10 mouse cellular contexts compared by ENCODE assay signal in the genomic region with DNA sequence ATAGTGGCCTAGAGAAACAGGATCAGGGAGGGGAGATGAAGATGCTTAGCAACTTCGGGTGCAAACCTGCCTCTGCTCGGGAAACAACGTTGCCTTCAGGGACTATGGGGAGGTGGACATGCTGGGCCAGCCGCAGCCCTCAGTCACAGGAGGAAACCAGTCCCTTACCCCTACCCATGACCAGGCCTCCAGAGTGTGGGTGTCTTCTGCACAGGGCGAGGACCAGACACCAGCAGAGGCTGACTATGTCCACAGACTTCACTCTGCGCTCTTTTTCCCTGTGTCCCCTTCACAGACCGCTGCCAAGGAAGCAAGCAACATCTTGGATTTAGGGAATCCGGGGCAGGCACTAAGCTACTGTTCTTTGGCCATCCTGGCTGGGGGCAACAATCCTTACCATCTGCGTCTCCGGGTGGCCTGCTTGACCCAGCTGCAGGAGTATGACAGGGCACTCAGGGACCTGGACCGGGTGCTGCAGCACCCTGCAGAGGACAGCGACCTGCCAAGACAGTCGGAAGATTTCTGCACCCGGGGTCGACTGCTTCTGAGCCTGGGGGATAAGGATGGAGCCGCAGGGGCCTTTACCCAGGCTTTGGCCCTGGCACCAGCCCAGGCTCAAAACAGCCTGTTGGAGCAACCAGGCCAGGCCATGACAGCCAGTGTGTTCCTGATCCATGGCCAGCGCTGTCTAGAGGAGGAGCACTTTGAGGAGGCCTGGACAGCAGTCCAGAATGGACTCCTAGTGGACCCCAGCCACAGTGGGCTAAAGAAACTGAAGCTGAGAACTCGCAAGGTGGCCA. TPM values are rescaled to one million over a fixed set of nuclear protein-coding genes. Genes with fewer than 3 reads are reported as not detected.
DNase-seq lines count a peak whose midpoint lies in the region; ATAC-seq lines count a peak whose summit lies in the region.
"Had no signal": no experiment of that assay in that cellular context is flagged by ENCODE, and none has a peak within 500 bp of the region (broad histone marks: within the 10 kb centered on the region; RNA-seq: fewer than 3 reads in every experiment).

No protein-coding gene starts in this region.

- no peak overlapping the region for H3K4me3 ChIP-seq in heart, embryonic 16.5 days (ENCODE audit: low read length)
- no peak overlapping the region for H3K4me3 ChIP-seq in embryonic facial prominence, embryonic 12.5 days
- no peak overlapping the region for H3K4me3 ChIP-seq in intestine, embryonic 15.5 days (replicated peaks)
- no peak overlapping the region for H3K4me3 ChIP-seq in neural tube, embryonic 12.5 days

- H3K36me3 ChIP-seq in heart, embryonic 16.5 days (ENCODE audit: control insufficient read depth, insufficient read depth), result no peaks in the 10 kb centered on the region
- no peaks in the 10 kb centered on the region for H3K36me3 ChIP-seq in embryonic facial prominence, embryonic 12.5 days
- no peaks in the 10 kb centered on the region for H3K36me3 ChIP-seq in intestine, embryonic 15.5 days
- no peaks in the 10 kb centered on the region for H3K36me3 ChIP-seq in neural tube, embryonic 12.5 days

- intact Hi-C loops in left cerebral cortex, postnatal 4 days (cut with DNase I), result loop anchor here (5.0 kb wide), 1 partner anchor 197 kb away; no protein-coding TSS in a partner anchor

- ATAC-seq in heart, embryonic 16.5 days (replicated peaks; ENCODE audit: extremely low read depth, insufficient read depth, low FRiP score), result no peak
- no peak for ATAC-seq in embryonic facial prominence, embryonic 12.5 days (ENCODE audit: insufficient number of reproducible peaks, insufficient read depth, low FRiP score, low TSS enrichment)
- peak; percentile 24; the same call in 1 of the 2 replicates for ATAC-seq in intestine, embryonic 15.5 days
- ATAC-seq in neural tube, embryonic 12.5 days (ENCODE audit: low FRiP score, low read depth), result peak; percentile 27; the same call in 1 of the 2 replicates
- ATAC-seq: Patski had no signal

- no peaks in the 10 kb centered on the region for H3K27me3 ChIP-seq in heart, embryonic 16.5 days (ENCODE audit: control insufficient read depth, insufficient read depth, low read length)
- H3K27me3 ChIP-seq in embryonic facial prominence, embryonic 12.5 days, result no peaks in the 10 kb centered on the region
- H3K27me3 ChIP-seq in intestine, embryonic 15.5 days (replicated peaks), result no peaks in the 10 kb centered on the region
- H3K27me3 ChIP-seq in neural tube, embryonic 12.5 days (replicated peaks), result 0 out of 2 replicates have a peak, but pooled peaks cover 3% of the 10 kb centered on the region

- H3K9me3 ChIP-seq in heart, embryonic 16.5 days (replicated peaks; ENCODE audit: control insufficient read depth, low read length), result no peaks in the 10 kb centered on the region
- H3K9me3 ChIP-seq in embryonic facial prominence, embryonic 12.5 days, result no peaks in the 10 kb centered on the region
- no peaks in the 10 kb centered on the region for H3K9me3 ChIP-seq in intestine, embryonic 15.5 days
- no peaks in the 10 kb centered on the region for H3K9me3 ChIP-seq in neural tube, embryonic 12.5 days

- peak overlapping the region; percentile 60 for H3K9ac ChIP-seq in heart, embryonic 16.5 days (ENCODE audit: low read length)
- H3K9ac ChIP-seq in embryonic facial prominence, embryonic 12.5 days, result peak overlapping the region; percentile 55
- H3K9ac ChIP-seq in intestine, embryonic 15.5 days, result 0 out of 2 replicates have a peak overlapping the region, but pooled peaks have one; percentile 44
- peak overlapping the region; percentile 56 for H3K9ac ChIP-seq in neural tube, embryonic 12.5 days

- no peak for DNase-seq in heart, adult 8-10 months (ENCODE audit: low spot score)
- DNase-seq in gastrocnemius, adult 18-20 months (ENCODE audit: low spot score), result no peak
- no peak for DNase-seq in left cerebral cortex, postnatal 4 days
- DNase-seq in urinary bladder, adult 18-20 months (ENCODE audit: low spot score in 2 of 2), result no peak

- peak overlapping the region; percentile 73 for H3K4me2 ChIP-seq in heart, embryonic 16.5 days (ENCODE audit: low read depth, low read length)
- peak overlapping the region; percentile 50 for H3K4me2 ChIP-seq in embryonic facial prominence, embryonic 12.5 days (replicated peaks)
- peak overlapping the region; percentile 61 for H3K4me2 ChIP-seq in intestine, embryonic 15.5 days (replicated peaks)
- peak overlapping the region; percentile 58 for H3K4me2 ChIP-seq in neural tube, embryonic 12.5 days (replicated peaks)

- H3K4me1 ChIP-seq in heart, embryonic 16.5 days (ENCODE audit: control insufficient read depth, insufficient read depth, low read length), result no peaks in the 10 kb centered on the region; the same call in 1 of the 2 replicates
- H3K4me1 ChIP-seq in embryonic facial prominence, embryonic 12.5 days, result peaks cover 7% of the 10 kb centered on the region
- H3K4me1 ChIP-seq in intestine, embryonic 15.5 days (replicated peaks), result peaks cover 7% of the 10 kb centered on the region
- peaks cover 12% of the 10 kb centered on the region for H3K4me1 ChIP-seq in neural tube, embryonic 12.5 days

- WGBS in heart, embryonic 16.5 days, result 83% methylated on average over 18 of the region's 18 CpGs
- 80% methylated on average over 18 of the region's 18 CpGs for WGBS in embryonic facial prominence, embryonic 12.5 days
- WGBS in intestine, embryonic 15.5 days, result 79% methylated on average over 18 of the region's 18 CpGs
- 83% methylated on average over 18 of the region's 18 CpGs for WGBS in neural tube, embryonic 12.5 days

- H3K27ac ChIP-seq in heart, embryonic 16.5 days (ENCODE audit: low read length), result no peak overlapping the region
- peak overlapping the region; percentile 87 for H3K27ac ChIP-seq in embryonic facial prominence, embryonic 12.5 days
- peak overlapping the region; percentile 57; the same call in 1 of the 2 replicates for H3K27ac ChIP-seq in intestine, embryonic 15.5 days
- H3K27ac ChIP-seq in neural tube, embryonic 12.5 days, result no peak overlapping the region

RNA-seq across cellular contexts. Expression of a gene that starts 4.2 kb away (rescaled TPM):
- 0.24 and 0.42 TPM in 2 replicates for polyA plus RNA-seq in heart, embryonic 16.5 days (2015; fragmentation: Nextera tagmentation; extraction: Ambion mirVana)
- total RNA-seq in heart, adult 8-10 months (2022), result under 1 TPM in 2 of 4 experiments, not detected in 2; 0.16 to 0.20 TPM
- 0.11 and 0.18 TPM in 2 replicates for polyA plus RNA-seq in embryonic facial prominence, embryonic 12.5 days (2016; fragmentation: Nextera tagmentation; extraction: Ambion mirVana)
- polyA plus RNA-seq in intestine, embryonic 15.5 days (2015; fragmentation: Nextera tagmentation; extraction: Ambion mirVana), result 0.20 and 0.34 TPM in 2 replicates
- 0.23 and 0.26 TPM in 2 replicates for polyA plus RNA-seq in neural tube, embryonic 12.5 days (2016; fragmentation: Nextera tagmentation; extraction: Ambion mirVana)
- total RNA-seq in gastrocnemius, adult 18-20 months (2021), result not detected
- total RNA-seq in left cerebral cortex, postnatal 4 days (2021), result under 1 TPM; 0.28 to 0.54 TPM
- total RNA-seq: common myeloid progenitor, adult 5-6 weeks had no signal
- polyA plus RNA-seq: Patski had no signal

RNA-seq across cellular contexts. Expression of a gene that starts 27.9 kb away (rescaled TPM):
- polyA plus RNA-seq in heart, embryonic 16.5 days (2015; fragmentation: Nextera tagmentation; extraction: Ambion mirVana), result 0.12 and 0.31 TPM in 2 replicates
- under 1 TPM in 3 of 4 experiments, not detected in 1; 0.06 to 0.34 (median 0.11) TPM for total RNA-seq in heart, adult 8-10 months (2022)
- 0.24 and 0.38 TPM in 2 replicates for polyA plus RNA-seq in embryonic facial prominence, embryonic 12.5 days (2016; fragmentation: Nextera tagmentation; extraction: Ambion mirVana)
- polyA plus RNA-seq in intestine, embryonic 15.5 days (2015; fragmentation: Nextera tagmentation; extraction: Ambion mirVana), result 0.10 TPM in 1 of 2 replicates, not detected in the other
- polyA plus RNA-seq in neural tube, embryonic 12.5 days (2016; fragmentation: Nextera tagmentation; extraction: Ambion mirVana), result 0.28 and 0.38 TPM in 2 replicates
- total RNA-seq in gastrocnemius, adult 18-20 months (2021), result under 1 TPM in 1 of 2 experiments, not detected in 1; 0.14 TPM
- total RNA-seq in left cerebral cortex, postnatal 4 days (2021), result 1 to 10 TPM; 2.4 to 2.8 TPM
- total RNA-seq: common myeloid progenitor, adult 5-6 weeks had no signal
- polyA plus RNA-seq: Patski had no signal

RNA-seq across cellular contexts. Expression of a gene that starts 33.8 kb away (rescaled TPM):
- polyA plus RNA-seq in heart, embryonic 16.5 days (2015; fragmentation: Nextera tagmentation; extraction: Ambion mirVana), result 58.9 and 62.9 TPM in 2 replicates
- 100 to 1,000 TPM in 2 of 4 experiments, 10 to 100 TPM in 2; 92.4 to 111 (median 101) TPM for total RNA-seq in heart, adult 8-10 months (2022)
- polyA plus RNA-seq in embryonic facial prominence, embryonic 12.5 days (2016; fragmentation: Nextera tagmentation; extraction: Ambion mirVana), result 45.7 and 47.8 TPM in 2 replicates
- 32.0 and 37.2 TPM in 2 replicates for polyA plus RNA-seq in intestine, embryonic 15.5 days (2015; fragmentation: Nextera tagmentation; extraction: Ambion mirVana)
- polyA plus RNA-seq in neural tube, embryonic 12.5 days (2016; fragmentation: Nextera tagmentation; extraction: Ambion mirVana), result 36.1 and 40.4 TPM in 2 replicates
- 10 to 100 TPM; 69.5 to 73.0 TPM for total RNA-seq in gastrocnemius, adult 18-20 months (2021)
- total RNA-seq in left cerebral cortex, postnatal 4 days (2021), result 10 to 100 TPM; 19.5 to 19.8 TPM

Comparison
In these comparisons a context has a peak if more than half of its experiments do, and no peak if none do; other contexts are left out.
1. ATAC-seq: peak in intestine, embryonic 15.5 days (single experiment) and neural tube, embryonic 12.5 days (single experiment); none in heart, embryonic 16.5 days (single experiment) and embryonic facial prominence, embryonic 12.5 days (single experiment).
2. H3K27ac ChIP-seq: peak in embryonic facial prominence, embryonic 12.5 days (single experiment) and intestine, embryonic 15.5 days (single experiment); none in heart, embryonic 16.5 days (single experiment) and neural tube, embryonic 12.5 days (single experiment).
3. Peak in every context shown above with its lines, with median percentiles within 50 percentile points of each other: H3K4me2 ChIP-seq and H3K9ac ChIP-seq.